Mouse (Mus musculus) thymus, postnatal 14 days (tissue): ENCODE results near the gene Swi5.

Experiments used
- DNase-seq: peaks from one replicate; pipeline ENCODE4 v3.0.0; 2021

Swi5 gene

DNA sequence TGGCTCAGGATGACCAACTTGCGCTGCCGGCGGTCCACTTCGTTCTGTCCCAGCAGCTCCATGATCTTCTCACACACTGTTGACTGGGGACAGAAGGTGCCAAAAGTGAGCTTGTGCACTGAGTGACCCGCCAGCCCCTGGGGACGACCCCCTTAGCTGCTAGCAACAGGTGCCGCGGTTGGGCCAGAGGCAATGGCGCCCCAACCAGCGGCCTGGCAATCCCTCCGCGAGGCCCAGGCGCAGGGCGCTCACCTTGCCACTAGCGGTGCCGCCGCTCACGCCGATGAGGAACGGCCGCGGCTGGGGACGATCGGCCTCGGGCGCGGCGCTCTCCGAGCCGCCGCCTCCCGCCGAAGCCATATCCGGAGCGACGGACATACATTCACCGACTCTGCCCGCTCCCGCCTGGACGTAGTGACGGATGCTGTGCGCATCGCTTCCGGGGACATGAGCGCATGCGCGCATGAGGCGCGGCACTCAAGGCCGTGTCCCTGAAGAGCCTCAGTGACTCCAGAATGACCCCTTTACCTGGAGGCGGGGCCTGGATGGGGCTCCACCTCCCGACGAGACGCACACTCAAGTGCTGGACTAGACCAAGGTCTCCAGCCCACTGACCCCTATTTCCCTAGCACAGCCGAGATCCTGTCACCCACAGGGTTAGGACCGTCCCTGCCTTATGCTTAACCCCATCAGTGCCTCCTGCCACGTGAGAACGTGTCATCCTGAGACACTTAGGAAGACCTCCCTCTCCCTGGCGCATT, 28.0 kb downstream of the Swi5 start, which contains the start of gene Uck1:
TSS of gene Uck1 (minus strand) at position 503 of the 761 bp plus-strand sequence.
- peak; percentile 91 for DNase-seq

DNA sequence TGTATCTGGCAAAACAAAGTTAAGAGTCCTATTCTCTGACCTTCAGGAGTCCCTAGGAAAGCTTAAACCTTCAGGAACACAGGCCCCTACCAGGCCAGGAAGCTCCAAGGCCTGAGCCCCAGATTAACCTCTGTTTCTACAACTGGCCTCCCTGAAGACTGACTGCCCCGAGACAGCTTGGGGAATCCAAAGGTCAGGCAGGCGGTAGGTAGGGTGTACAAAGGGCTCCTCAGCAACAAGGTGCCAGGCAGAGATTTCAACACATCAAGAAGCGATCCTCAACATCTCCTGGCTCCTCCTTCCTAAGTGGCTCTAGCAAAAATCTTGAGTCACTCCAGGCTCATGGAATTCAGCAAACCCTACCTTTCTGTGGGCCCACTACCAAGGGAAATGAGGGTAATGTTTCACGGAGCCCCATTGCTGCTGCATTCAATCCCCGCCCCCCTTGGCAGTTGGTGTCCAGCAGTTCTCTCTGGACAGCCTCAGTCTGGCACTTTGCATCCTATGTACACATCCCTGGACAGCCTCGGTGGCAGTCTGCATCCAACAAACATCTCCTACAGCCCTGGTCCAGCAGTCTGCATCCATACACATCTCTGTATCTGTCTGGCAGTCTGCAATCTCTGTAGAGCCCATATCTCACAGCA, 28.9 kb downstream of the Swi5 start:
- no peak for DNase-seq

DNA sequence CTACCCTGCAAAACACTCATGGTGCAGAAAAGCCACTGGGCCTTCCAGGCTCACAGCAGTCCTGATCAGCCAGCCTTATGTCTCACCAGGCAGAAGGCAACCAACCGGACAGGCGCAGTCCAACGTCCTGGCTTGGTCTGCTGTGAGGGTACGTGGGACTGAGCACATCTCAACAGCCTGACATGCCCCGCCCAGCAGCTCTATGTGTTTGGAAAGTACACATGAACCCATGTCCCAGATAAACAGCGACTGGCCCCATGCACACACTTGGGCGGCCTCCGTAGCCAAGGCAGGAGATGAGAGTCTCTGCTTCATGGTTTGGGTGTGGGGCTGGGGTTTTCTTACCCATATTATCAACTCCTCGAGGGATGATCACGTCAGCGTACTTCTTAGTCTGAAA, 31.6 kb downstream of the Swi5 start:
- no peak for DNase-seq

DNA sequence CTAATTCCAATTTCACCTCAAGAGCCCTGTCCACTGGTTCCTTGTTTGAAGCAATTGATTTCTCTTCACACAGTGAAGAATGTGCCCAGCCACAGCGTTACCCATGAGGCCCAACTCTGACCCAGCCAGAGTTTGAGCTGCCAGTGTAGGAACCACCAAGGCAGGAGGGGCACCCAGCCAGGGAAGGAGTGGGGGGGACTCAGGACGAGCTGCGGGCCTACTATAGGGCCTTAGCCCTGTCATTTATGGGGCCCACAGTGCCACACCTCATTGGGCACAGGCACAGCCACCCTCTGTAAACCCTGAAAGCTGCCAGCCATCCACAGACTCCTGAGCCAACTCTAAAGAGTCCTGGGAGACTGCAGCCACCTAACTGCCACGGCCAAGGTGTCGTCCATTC, 33.3 kb downstream of the Swi5 start:
- DNase-seq, result no peak

DNA sequence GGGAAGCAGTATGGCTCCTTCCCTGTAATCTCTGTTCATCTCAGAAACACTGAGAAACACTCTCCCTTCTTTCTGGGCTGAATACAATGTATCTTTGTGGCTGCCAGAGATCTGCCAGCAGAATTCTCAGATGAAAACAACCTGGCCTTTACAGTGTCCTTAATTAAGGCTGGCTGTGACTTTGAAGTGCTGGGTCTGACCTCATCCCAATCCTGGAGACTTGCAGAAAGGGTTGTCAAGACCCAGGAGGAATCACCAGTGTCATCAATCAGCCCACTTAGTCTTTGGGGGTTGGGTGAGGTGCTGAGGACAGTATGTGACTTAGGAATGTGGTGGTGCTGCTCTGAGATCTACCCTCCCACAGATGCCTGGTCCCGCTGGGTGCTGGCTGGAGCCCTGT, 34.5 kb downstream of the Swi5 start:
- no peak for DNase-seq

DNA sequence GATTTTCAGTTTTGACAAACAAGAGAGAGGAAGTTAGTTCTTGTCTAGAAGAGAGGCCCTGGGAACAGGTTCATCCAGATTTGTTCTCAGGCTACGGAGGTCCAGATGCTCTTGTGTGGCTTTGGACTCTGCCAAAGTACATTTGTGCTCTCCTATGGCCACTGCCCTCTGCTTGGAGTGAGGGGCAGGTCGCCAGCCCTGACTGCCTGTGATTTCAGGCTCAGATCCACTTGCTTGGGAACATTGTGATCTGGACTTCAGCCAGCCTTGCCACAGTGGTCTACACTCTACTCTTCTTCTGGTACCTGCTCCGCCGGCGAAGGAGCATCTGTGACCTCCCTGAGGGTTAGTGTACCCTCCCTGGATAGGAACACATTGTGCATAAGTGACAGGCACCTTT, 35.2 kb downstream of the Swi5 start:
- no peak for DNase-seq

DNA sequence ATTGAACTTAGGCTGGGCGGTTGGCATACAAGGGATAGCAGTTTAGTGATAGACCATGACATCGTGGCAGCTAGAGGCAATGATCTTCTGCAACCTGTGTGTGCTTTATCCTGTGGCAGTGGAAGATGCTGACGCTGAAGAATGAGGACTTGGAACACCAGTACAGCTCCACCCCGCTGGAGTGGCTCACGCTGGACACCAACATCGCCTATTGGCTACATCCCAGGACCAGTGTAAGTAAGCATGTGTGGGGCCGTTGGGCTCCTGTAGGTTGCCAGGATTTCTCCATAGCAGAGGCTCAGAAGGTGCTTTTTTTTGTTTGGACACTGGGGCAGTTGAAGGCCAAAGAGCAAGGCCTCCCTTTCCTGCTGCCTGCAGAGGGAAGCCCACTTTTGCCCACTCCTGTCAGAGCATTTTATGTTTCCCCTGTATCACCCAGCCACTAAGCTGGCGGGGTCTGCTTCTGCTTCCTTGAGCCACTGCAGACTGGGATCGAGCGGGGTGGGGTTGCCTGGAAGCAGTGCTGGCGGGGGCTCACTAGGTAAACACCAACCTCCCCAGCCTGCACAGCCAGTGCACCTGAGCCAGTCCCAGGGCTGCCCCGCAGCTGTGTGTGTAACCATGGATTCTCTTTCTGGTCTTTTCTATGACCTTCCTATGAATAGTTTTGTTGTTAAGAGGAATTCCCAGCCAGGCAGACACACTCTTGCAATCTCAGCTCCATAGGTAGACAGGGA, 35.9 kb downstream of the Swi5 start:
- DNase-seq, result no peak

DNA sequence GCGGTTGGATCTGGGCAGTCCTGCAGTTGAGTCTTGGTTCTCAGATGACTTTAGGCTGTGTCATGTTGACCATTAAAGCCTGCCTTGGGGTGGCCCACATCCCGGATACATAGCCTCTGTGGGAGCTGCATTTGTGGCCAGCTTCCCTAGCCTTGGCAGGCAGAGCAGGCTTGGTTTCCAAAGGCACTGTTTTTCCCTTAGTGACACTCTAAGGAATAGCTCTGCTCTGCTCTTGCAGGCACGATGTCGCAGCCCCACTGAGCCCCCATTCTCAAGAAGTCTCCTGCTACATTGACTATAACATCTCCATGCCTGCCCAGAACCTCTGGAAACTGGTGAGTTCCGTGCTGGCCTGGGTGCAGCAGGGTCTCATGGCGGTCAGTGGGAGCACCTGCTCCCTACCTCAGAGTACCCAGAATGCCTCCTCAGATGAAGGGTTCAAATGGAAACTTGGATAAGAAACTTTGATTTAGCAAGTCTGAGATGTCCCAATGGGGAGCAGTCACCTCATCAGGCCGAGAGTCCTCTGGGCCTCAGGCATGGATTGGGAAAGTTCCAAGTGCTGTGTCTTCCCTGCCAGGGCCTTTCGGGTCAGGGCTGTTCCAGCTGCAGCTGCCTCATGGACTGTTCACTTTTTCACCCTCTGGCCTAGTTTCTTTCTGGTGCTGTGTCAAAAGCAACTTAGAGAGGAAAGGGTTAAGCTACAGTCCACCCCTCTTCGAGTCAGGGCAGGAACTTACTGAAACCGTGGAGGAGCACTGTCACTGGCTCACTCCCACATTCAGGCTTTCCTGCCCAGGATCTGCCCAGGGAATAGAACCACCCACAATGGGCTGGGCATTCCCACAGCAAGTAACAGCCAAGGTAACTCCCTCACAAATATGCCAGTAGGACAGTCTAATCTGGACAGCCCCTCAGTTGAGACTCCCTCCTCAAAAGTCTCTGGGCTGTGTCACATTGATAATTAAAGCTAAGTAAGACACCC, 39.2 kb downstream of the Swi5 start:
- no peak for DNase-seq

DNA sequence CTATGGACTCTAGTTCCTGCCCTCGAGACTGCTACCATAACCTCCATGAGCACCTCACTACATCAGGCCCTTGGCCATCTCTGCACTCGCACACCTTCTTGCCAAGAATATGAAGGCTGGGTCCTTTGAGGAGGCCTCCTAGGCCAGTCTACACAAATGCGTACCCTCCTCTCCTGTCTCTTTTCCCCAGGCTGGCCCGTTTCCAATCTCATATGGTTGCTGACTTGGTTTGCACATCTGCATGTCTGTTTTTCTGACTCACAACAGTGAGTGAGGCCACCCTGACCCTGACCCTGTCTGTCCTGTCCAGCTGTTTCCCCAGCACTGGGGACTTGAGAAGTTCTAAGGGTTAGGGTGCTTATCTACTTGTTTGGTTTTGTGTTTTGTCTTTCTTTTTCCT, 41.1 kb downstream of the Swi5 start:
- no peak for DNase-seq

DNA sequence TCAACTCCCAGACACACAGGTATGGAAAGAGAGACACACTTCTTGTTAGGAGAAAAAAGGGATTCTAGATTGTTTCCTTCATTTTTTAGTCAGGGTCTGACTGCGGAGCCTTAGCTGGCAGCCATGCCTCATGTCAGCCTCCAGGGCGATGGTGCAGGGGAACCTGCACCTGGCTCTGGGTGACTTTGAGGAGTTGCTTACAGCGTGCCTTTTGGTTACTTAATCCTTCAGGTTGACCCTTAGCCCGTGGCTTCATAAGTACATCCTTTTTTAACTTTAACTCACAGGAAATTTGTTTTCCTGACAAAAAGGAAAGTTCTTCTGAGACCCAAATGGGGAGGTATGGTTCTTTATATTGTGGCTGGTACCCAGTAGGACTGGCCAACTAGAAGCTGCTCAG, 44.9 kb downstream of the Swi5 start:
- DNase-seq, result no peak

DNA sequence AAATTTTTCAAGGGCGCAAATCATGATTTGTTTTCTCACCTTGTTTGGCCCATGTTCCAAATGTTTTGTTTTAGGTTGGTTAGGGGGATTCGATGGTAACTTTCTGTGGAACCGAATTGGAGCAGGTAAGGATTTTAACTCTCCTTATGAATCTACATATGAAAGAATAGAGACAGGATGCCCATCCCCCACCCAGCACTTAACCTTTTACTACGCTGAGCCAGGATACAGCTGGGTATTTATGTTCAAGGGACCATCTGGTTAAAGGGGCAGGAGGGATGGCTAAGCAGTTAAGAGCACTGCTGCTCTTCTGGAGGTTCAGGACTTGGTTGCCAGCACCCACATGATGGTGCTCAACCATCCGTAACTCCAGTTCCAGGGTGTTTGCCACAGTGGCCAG, 47.3 kb downstream of the Swi5 start:
- DNase-seq, result no peak

DNA sequence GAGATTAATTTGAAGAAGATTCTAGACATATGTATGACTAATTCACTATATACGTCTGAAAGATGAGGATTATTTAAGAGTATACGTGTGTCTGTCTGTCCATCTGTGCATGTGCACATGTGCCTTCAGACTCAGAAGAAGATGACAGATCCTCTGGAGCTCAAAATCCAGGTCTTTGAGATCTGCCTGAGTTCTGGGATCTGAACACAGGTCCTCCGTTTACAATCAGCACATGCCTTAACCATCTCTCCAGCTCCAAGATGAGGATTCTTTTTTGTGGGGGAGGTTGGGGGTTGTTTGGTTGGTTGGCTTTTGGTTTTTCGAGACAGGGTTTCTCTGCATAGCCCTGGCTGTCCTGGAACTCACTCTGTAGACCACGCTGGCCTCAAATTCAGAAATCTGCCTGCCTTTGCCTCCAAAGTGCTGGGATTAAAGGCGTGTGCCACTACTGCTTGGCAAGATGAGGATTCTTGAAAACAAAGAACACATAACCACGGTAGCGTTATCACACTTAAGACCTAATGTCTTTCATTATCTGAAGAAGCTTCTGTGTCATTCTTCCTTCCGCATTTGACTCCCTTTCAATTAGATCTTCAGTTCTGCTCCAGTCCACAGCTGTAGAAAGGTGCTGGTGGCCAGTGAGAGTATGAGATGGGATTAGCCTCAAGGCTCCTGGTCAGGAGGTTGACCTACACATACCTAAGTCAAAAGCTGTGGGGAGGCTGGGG, 49.0 kb downstream of the Swi5 start:
- no peak for DNase-seq

DNA sequence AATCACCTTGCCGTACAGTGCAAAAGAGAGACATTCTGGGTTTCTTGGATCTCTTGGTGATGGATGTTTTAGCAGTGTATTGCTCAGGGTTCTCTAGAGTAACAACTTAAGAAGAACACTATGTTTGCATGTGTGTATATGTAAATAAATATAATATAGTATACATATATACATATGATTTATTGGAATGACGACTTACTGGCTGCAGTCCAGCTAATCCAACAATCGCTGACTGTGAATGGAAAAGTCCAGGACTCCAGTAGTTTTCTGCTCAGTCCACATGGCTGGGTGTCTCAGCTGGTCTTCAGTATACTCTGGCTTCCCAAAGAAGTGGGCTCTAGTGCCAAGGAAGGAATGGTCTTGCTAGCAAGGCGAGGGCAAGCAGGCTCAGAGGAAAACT, 50.3 kb downstream of the Swi5 start:
- DNase-seq, result no peak

DNA sequence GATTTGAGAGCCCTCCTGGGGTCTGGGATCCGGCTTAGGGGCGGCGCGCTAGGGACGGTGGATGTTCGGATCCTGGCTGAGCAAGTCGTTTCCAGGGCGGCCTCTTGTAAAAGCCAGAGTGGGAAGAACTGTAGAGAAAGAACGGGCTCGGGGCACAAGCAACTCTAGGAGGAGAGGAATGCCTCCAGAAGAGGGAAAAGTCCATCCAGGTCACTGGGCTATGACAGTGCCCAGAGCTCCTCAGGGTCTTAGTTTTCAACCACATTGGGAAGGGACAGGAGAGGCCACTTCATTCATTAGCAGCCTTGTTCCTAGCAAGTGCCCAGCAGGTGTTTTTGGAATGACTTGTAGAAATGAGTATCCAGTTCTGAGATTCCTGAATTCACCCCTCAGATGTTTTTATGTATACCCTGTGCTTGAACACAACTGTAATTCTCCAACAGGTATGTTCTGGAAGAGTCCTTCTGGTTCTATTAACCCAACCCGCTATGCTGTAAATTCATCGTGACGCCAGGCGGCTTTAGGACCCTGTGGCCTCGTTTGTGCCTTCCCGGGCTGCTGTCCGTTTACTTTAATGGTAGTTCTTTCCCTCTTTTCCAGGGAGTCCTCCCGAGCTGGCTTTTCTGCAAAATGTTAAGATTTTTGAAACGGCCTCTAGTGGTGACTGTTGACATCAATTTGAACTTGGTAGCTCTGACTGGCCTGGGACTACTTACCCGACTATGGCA, 51.0 kb downstream of the Swi5 start:
- DNase-seq, result peak; percentile 58

DNA sequence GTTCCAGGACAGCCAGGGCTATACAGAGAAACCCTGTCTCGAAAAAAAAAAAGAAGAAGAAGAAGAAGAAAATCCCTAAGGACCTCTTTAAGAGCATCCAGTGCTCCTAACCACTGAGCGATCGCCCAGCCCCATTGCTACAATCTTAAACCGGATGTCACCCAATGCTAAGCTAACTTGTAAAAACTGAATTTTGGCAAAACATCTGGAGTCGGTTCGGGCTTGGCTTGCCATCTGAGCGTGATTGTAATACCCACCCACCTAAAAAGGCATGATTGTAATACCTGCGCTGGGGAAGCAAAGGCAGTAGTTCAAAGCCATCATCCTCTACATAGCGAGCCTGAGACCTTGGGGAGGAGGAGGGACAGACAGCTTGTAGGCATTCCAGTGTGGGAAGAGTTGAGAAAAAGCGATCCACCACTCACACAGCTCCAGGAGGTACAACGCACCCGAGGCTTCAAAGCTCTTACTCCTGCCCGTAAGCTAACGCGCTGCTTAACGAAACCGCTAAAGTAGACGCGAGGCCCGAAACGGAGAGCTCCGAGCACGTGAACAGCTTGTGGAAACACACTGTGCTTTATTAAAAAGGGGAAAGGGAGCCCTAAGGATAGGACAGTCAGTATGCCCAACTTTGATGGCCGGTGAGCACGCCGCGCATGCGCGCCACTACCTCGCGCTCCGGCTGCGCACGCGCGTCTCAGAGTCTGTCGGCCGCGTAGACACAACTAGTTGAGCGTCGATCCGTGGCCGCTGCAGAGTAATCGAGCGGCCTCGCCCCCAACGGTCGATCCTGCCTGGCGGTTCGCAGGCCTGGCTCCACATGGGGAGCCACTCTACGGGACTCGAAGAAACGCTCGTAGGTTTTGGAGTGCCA, 51.8 kb downstream of the Swi5 start, which contains the start of gene Pomt1:
TSS of gene Pomt1 (plus strand) at position 705 of the 874 bp plus-strand sequence.
- peak; percentile 91 for DNase-seq

DNA sequence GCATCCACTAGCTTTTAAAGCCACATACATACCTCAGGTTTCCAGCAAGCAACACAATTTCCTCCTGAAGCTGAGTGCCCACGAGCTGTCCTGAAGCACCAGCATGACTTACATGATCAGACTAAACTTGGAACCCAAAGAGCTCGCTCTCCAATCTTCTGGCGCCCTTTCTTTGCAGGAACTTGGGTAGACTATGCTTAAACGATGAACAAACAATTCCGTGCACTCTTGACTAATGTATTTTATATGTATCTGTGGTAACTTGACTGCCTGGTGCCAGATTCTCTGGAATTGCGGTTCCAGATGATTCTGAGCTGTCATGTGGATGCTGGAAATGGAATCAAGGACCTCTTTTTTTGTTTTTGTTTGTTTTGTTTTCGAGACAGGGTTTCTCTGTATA, 52.4 kb downstream of the Swi5 start:
- DNase-seq, result no peak
